Mouse (Mus musculus): Measurements from ENCODE around the gene Clic3. TPM values are rescaled to one million over a fixed set of nuclear protein-coding genes. Genes with fewer than 3 reads are reported as not detected.

Clic3 gene
- total RNA-seq, 1 experiment from 2014 or later, result not detected

DNA sequence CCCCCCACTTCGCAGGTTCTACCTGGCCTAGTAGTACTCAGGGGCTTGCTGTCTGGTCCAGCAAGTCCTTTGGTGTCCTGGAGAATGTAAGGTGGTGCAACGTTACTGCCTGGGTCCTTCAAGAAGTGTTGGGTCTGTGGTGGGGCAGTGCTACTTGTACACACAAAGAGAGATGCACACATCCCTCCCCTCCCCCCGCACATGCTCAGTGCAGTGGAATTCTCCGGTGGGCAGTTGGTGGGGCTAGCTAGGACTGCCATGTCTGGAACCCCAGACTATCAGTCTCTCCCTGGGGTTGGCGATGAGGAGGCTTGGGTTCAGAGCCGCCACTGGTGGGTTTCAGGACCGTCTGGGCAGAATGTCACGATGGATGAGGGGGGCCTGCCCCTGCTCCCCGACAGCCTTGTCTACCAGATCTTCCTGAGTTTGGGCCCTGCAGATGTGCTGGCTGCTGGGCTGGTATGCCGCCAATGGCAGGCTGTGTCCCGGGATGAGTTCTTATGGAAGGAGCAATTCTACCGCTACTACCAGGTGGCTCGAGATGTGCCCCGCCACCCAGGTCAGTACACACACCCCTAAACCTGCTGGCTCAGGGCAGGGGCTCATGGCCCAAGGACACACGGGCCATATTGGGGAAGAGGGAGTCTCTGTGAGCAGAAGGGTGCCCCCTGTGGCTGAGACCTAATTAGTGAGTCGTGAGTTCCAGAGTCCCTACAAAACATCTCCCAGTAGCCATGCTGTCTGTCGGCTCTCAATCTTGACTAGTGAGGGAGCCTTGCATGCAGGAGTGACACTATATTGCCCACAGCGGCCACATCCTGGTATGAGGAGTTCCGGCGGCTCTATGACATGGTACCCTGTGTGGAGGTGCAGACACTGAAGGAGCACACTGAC is 45.2 kb downstream of the Clic3 start, which contains the start of gene C8g:
Gene C8g (minus strand): TSS at position 127 of the 894 bp plus-strand sequence.
- no peak for ATAC-seq (replicated peaks; ENCODE audit: insufficient number of reproducible peaks, low FRiP score, low TSS enrichment, poor library complexity, severe bottlenecking)

DNA sequence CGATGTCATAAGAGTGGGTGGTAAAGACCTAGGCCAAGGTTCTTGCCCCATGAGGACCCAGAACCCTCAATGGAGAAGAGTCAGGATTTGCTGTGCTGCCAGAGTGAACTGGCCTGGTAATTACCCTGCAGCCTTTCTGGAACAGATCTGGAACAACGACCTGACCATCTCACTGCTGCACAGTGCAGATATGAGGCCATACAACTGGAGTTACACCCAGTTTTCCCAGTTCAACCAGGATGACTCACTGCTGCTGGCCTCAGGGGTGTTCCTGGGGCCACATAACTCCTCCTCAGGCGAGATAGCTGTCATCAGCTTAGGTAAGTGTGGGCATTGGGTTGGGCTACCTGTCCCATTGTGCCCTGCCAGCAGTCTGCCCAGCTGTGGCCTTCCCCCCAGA is 46.1 kb downstream of the Clic3 start:
- ATAC-seq (replicated peaks; ENCODE audit: insufficient number of reproducible peaks, low FRiP score, low TSS enrichment, poor library complexity, severe bottlenecking), result no peak

DNA sequence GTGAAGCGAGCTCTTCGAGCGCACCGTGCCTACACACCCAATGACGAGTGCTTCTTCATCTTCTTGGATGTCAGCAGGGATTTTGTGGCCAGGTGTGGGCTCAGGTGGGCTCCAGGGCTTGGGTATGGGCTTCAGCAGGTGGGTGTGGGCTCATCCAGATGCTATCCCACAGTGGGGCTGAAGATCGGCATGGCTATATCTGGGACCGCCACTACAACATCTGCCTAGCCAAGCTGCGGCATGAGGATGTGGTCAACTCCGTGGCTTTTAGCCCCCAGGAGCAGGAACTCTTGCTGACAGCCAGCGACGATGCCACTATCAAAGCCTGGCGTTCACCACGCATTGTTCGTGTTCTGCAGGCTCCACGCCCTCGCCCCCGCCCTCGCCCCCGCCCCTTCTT is 47.9 kb downstream of the Clic3 start:
- no peak for ATAC-seq (replicated peaks; ENCODE audit: insufficient number of reproducible peaks, low FRiP score, low TSS enrichment, poor library complexity, severe bottlenecking)

DNA sequence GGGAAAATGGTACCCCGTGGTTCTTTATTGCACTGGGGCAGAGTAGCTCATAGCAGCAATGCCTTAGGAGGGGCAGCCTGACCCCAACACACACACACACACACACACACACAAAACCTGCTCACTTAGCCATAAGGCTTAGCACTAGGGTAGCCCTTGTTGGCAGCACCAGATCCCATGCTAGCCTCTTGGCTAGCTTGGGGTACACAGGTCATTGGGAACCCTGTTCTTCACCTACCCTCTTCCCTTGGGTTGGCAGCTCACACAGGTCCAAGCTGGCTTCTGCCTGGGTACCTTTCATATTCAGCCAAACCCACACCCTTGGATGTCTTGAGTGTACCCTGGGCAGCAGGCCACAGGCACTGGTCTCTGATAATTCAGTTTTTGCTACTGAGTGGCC is 48.4 kb downstream of the Clic3 start:
- ATAC-seq (replicated peaks; ENCODE audit: insufficient number of reproducible peaks, low FRiP score, low TSS enrichment, poor library complexity, severe bottlenecking), result no peak

DNA sequence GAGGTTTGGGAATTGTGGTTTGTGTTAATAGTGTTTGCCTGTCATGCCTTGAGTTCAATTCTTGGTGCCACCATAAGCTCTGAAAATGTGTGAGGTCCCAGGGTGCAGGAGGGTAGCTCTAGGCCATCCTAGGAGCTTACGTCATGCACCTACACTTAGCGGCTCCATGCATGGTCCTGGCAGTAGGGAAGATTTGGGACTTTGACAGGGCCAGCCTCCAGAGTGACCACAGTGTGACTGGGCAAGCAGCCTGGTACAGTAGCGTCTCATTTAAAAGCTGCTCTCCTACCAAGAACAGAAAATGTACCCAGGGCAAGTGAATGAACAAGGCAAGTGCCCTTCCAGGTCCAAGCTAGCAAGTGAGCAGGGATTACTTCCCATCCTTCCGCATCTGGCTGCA is 49.2 kb downstream of the Clic3 start:
- no peak for ATAC-seq (replicated peaks; ENCODE audit: insufficient number of reproducible peaks, low FRiP score, low TSS enrichment, poor library complexity, severe bottlenecking)

DNA sequence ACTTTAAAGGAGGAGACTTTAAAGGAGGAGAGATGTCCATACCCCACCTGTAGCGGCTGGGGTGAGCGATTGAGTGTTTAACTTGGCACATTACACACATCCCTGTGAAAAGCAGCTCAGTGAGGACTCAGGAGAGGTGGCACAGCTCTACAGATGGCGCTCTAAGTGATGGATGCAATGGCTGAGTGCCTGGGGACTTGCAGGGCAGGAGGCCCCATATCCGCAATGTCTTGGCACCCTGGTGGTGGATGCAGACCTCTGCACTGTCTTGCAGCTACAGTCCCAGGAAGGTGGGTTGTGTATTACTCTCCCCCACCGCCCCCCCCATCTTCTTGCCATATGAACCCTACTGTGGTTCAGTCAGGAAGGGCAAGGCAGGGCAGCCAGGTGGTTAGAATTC is 50.3 kb downstream of the Clic3 start:
- no peak for ATAC-seq (replicated peaks; ENCODE audit: insufficient number of reproducible peaks, low FRiP score, low TSS enrichment, poor library complexity, severe bottlenecking)

Other genes starting within 250 kb of the Clic3 start
- gene Nelfb, start 245.3 kb upstream of the Clic3 start, total RNA-seq (2017), result 82.8 to 113 TPM (median 105 TPM) in 3 replicates
- not detected in 3 replicates for gene Stpg3, start 242.2 kb upstream of the Clic3 start, total RNA-seq (2017)
- gene Fam166a, start 238.1 kb upstream of the Clic3 start, total RNA-seq (2017), result not detected in 3 replicates
- gene Tubb4b, start 232.1 kb upstream of the Clic3 start, total RNA-seq (2017), result 161 to 206 TPM (median 166 TPM) in 3 replicates
- not detected in 3 replicates for gene Slc34a3, start 222.5 kb upstream of the Clic3 start, total RNA-seq (2017)
- not detected in 3 replicates for gene Rnf224, start 220.1 kb upstream of the Clic3 start, total RNA-seq (2017)
- gene Rnf208, start 214.6 kb upstream of the Clic3 start, total RNA-seq (2017), result not detected in 3 replicates
- not detected in 3 replicates for gene Cysrt1, start 214.4 kb upstream of the Clic3 start, total RNA-seq (2017)
- gene AL732309.1, start 210.0 kb upstream of the Clic3 start, total RNA-seq (2017), result 4.5 to 4.9 TPM in 2 of 3 replicates, not detected in the other
- 12.2 to 16.8 TPM (median 15.6 TPM) in 3 replicates for gene Tmem203, start 201.4 kb upstream of the Clic3 start, total RNA-seq (2017)
- gene Tprn, start 194.2 kb upstream of the Clic3 start, total RNA-seq (2017), result 7.1 to 9.2 TPM (median 8.4 TPM) in 3 replicates
- gene Ssna1, start 184.4 kb upstream of the Clic3 start, total RNA-seq (2017), result 31.8 to 50.4 TPM (median 32.4 TPM) in 3 replicates
- 42.6 to 64.9 TPM (median 43.8 TPM) in 3 replicates for gene Anapc2, start 184.4 kb upstream of the Clic3 start, total RNA-seq (2017)
- not detected in 3 replicates for gene Tmem210, start 168.7 kb upstream of the Clic3 start, total RNA-seq (2017)
- not detected in 3 replicates for gene Lrrc26, start 166.9 kb upstream of the Clic3 start, total RNA-seq (2017)
- gene Grin1, start 137.7 kb upstream of the Clic3 start, total RNA-seq (2017), result 0.49 TPM in 1 of 3 replicates, not detected in the others
- gene Man1b1, start 124.5 kb upstream of the Clic3 start, total RNA-seq (2017), result 31.6 to 66.4 TPM (median 33.3 TPM) in 3 replicates
- 24.8 to 101 TPM (median 57.4 TPM) in 3 replicates for gene Dpp7, start 100.5 kb upstream of the Clic3 start, total RNA-seq (2017)
- 6.6 to 19.5 TPM (median 12.9 TPM) in 3 replicates for gene Uap1l1, start 91.2 kb upstream of the Clic3 start, total RNA-seq (2017)
- 4.3 TPM in 1 of 3 replicates, not detected in the others for gene Sapcd2, start 84.5 kb upstream of the Clic3 start, total RNA-seq (2017)
- gene Entpd2, start 61.0 kb upstream of the Clic3 start, total RNA-seq (2017), result not detected in 3 replicates
- not detected in 3 replicates for gene Npdc1, start 57.5 kb upstream of the Clic3 start, total RNA-seq (2017)
- 8.9 to 13.9 TPM (median 11.0 TPM) in 3 replicates for gene Fut7, start 33.6 kb upstream of the Clic3 start, total RNA-seq (2017)
- 16.8 to 46.8 TPM (median 17.5 TPM) in 3 replicates for gene Abca2, start 28.1 kb upstream of the Clic3 start, total RNA-seq (2017)
- gene Paxx, start 4.3 kb downstream of the Clic3 start, total RNA-seq (2017), result 21.4 to 39.6 TPM (median 32.9 TPM) in 3 replicates
- gene Ptgds, start 13.2 kb downstream of the Clic3 start, total RNA-seq (2017), result not detected in 3 replicates
- not detected in 3 replicates for gene Lcn12, start 37.1 kb downstream of the Clic3 start, total RNA-seq (2017)
- 33.3 to 58.1 TPM (median 38.6 TPM) in 3 replicates for gene Fbxw5, start 43.9 kb downstream of the Clic3 start, total RNA-seq (2017)
- not detected in 3 replicates for gene C8g, start 44.9 kb downstream of the Clic3 start, total RNA-seq (2017)
- gene Traf2, start 90.1 kb downstream of the Clic3 start, total RNA-seq (2017), result 16.6 to 29.4 TPM (median 18.0 TPM) in 3 replicates
- gene Edf1, start 101.0 kb downstream of the Clic3 start, total RNA-seq (2017), result 80.0 to 121 TPM (median 114 TPM) in 3 replicates
- 2.8 to 6.2 TPM in 2 of 3 replicates, not detected in the other for gene Mamdc4, start 118.0 kb downstream of the Clic3 start, total RNA-seq (2017)
- gene Phpt1, start 118.4 kb downstream of the Clic3 start, total RNA-seq (2017), result 0.67 to 1.9 TPM (median 1.1 TPM) in 3 replicates
- gene Ajm1, start 124.9 kb downstream of the Clic3 start, total RNA-seq (2017), result 0.10 TPM in 1 of 3 replicates, not detected in the others
- 42.7 to 71.6 TPM (median 51.7 TPM) in 3 replicates for gene Rabl6, start 151.7 kb downstream of the Clic3 start, total RNA-seq (2017)
- gene Ccdc183, start 160.8 kb downstream of the Clic3 start, total RNA-seq (2017), result not detected in 3 replicates
- gene Tmem141, start 165.2 kb downstream of the Clic3 start, total RNA-seq (2017), result 12.4 to 19.4 TPM (median 14.3 TPM) in 3 replicates
- not detected in 3 replicates for gene Fcna, start 171.2 kb downstream of the Clic3 start, total RNA-seq (2017)
- not detected in 3 replicates for gene Lcn8, start 196.3 kb downstream of the Clic3 start, total RNA-seq (2017)
- gene Lcn5, start 201.1 kb downstream of the Clic3 start, total RNA-seq (2017), result not detected in 3 replicates
- not detected in 3 replicates for gene Lcn6, start 219.9 kb downstream of the Clic3 start, total RNA-seq (2017)
- not detected in 3 replicates for gene Lcn10, start 225.9 kb downstream of the Clic3 start, total RNA-seq (2017)
- not detected in 3 replicates for gene Obp2a, start 243.2 kb downstream of the Clic3 start, total RNA-seq (2017)
- gene Bmyc, start 249.9 kb downstream of the Clic3 start, total RNA-seq (2017), result 1.5 to 4.4 TPM (median 3.9 TPM) in 3 replicates

Data from monocyte, adult 5-6 weeks (primary cell).